ENCODE assay signal across 9 mouse cellular contexts in the genomic region with DNA sequence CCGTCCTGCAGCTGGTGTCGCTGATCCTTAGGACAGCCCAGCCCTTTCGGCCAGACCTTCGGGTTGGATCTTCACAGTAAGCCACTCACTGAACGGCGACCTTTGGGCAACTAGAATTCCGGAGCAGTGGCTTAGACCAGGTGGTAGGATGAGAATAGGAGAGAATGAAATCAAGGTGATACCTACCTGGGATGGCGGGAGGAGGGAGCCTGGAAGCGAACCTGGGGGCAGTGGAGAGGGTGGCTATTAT. TPM values are rescaled to one million over a fixed set of nuclear protein-coding genes. Genes with fewer than 3 reads are reported as not detected.
DNase-seq lines count a peak whose midpoint lies in the region; ATAC-seq and TF ChIP-seq lines count a peak whose summit lies in the region.
"Had no signal": no experiment of that assay in that cellular context is flagged by ENCODE, and none has a peak within 500 bp of the region (broad histone marks: within the 10 kb centered on the region; RNA-seq: fewer than 3 reads in every experiment).

No protein-coding gene starts in this region.

- H3K27me3 ChIP-seq in heart, embryonic 13.5 days (replicated peaks): peaks cover 22% of the 10 kb centered on the region
- peaks cover 26% of the 10 kb centered on the region for H3K27me3 ChIP-seq in hindbrain, embryonic 15.5 days
- peaks cover 23% of the 10 kb centered on the region for H3K27me3 ChIP-seq in midbrain, embryonic 11.5 days (ENCODE audit: control insufficient read depth, insufficient read depth, low read length)

- H3K27ac ChIP-seq in heart, embryonic 13.5 days (replicated peaks): no peak overlapping the region
- no peak overlapping the region for H3K27ac ChIP-seq in bone marrow macrophage, adult 2 months (ENCODE audit: insufficient read depth, low read depth, low read length)
- H3K27ac ChIP-seq in hindbrain, embryonic 15.5 days (replicated peaks): no peak overlapping the region
- no peak overlapping the region for H3K27ac ChIP-seq in midbrain, embryonic 11.5 days (ENCODE audit: low read depth, low read length)

- ATAC-seq in heart, embryonic 13.5 days (ENCODE audit: extremely low read depth, insufficient number of reproducible peaks, low FRiP score, low TSS enrichment): no peak; the same call in 1 of the 2 replicates
- ATAC-seq in hindbrain, embryonic 15.5 days (ENCODE audit: low FRiP score, low read depth): no peak
- no peak for ATAC-seq in midbrain, embryonic 11.5 days (ENCODE audit: low FRiP score)

- peak overlapping the region; percentile 82 for H3K9ac ChIP-seq in heart, embryonic 13.5 days
- H3K9ac ChIP-seq in hindbrain, embryonic 15.5 days: no peak overlapping the region
- peak overlapping the region; percentile 65 for H3K9ac ChIP-seq in midbrain, embryonic 11.5 days (ENCODE audit: low read length)

- no peak for TF ChIP-seq POLR2A in bone marrow macrophage, adult 2 months (IDR thresholded peaks at IDR 0.05; ENCODE audit: borderline replicate concordance, low read depth, low read length)

- intact Hi-C loops in heart, postnatal 25 days (cut with DNase I): no loop called here

- H3K4me1 ChIP-seq in heart, embryonic 13.5 days: peaks cover 15% of the 10 kb centered on the region
- H3K4me1 ChIP-seq in bone marrow macrophage, adult 2 months (ENCODE audit: control insufficient read depth, insufficient read depth, low read length): no peaks in the 10 kb centered on the region
- H3K4me1 ChIP-seq in hindbrain, embryonic 15.5 days (replicated peaks): peaks cover 15% of the 10 kb centered on the region
- H3K4me1 ChIP-seq in midbrain, embryonic 11.5 days (ENCODE audit: control insufficient read depth, insufficient read depth, low read length): peaks cover 9% of the 10 kb centered on the region

- peak overlapping the region; percentile 84 for H3K4me3 ChIP-seq in heart, embryonic 13.5 days
- peak overlapping the region; percentile 66 for H3K4me3 ChIP-seq in bone marrow macrophage, adult 2 months (ENCODE audit: insufficient read depth, low read length)
- H3K4me3 ChIP-seq in hindbrain, embryonic 15.5 days: peak overlapping the region; percentile 60
- H3K4me3 ChIP-seq in midbrain, embryonic 11.5 days (ENCODE audit: low read depth, low read length): peak overlapping the region; percentile 57

- TF ChIP-seq CTCF in bone marrow macrophage, adult 2 months (IDR thresholded peaks at IDR 0.05; ENCODE audit: low read depth, low read length): no peak

- no peak for DNase-seq in heart, postnatal 25 days (ENCODE audit: low spot score)
- DNase-seq in midbrain, embryonic 11.5 days (ENCODE audit: low spot score, missing footprints): no peak
- DNase-seq in cerebellum, adult 8-10 months: no peak
- no peak for DNase-seq in spleen, postnatal 14 days (ENCODE audit: low spot score in 2 of 2)
- DNase-seq in cerebellum, postnatal 4 days (ENCODE audit: low spot score in 2 of 2): no peak

- no peaks in the 10 kb centered on the region for H3K36me3 ChIP-seq in heart, embryonic 13.5 days
- H3K36me3 ChIP-seq in hindbrain, embryonic 15.5 days: no peaks in the 10 kb centered on the region
- no peaks in the 10 kb centered on the region for H3K36me3 ChIP-seq in midbrain, embryonic 11.5 days (ENCODE audit: control insufficient read depth, insufficient read depth, low read length)

- under 1% methylated on average over 9 of the region's 9 CpGs for WGBS in heart, embryonic 13.5 days
- WGBS in hindbrain, embryonic 15.5 days: 2% methylated on average over 9 of the region's 9 CpGs
- 3% methylated on average over 9 of the region's 9 CpGs for WGBS in midbrain, embryonic 11.5 days

- H3K9me3 ChIP-seq in heart, embryonic 13.5 days: no peaks in the 10 kb centered on the region
- H3K9me3 ChIP-seq in hindbrain, embryonic 15.5 days: no peaks in the 10 kb centered on the region
- no peaks in the 10 kb centered on the region for H3K9me3 ChIP-seq in midbrain, embryonic 11.5 days (ENCODE audit: control insufficient read depth, low read length)

- peak overlapping the region; percentile 99 for H3K4me2 ChIP-seq in heart, embryonic 13.5 days
- peak overlapping the region; percentile 96 for H3K4me2 ChIP-seq in hindbrain, embryonic 15.5 days
- peak overlapping the region; percentile 93 for H3K4me2 ChIP-seq in midbrain, embryonic 11.5 days

RNA-seq across cellular contexts. Expression of gene Ism2, which starts 0.9 kb away (rescaled TPM):
- polyA plus RNA-seq in heart, embryonic 13.5 days (2015; fragmentation: Nextera tagmentation; extraction: Ambion mirVana): 0.75 and 0.90 TPM in 2 replicates
- total RNA-seq in heart, postnatal 25 days (2021): not detected
- polyA plus RNA-seq in bone marrow macrophage, adult 2 months (2012; ENCODE audit: insufficient read depth, insufficient read length, missing spikeins): not detected in 2 replicates
- polyA plus RNA-seq in hindbrain, embryonic 15.5 days (2015; fragmentation: Nextera tagmentation; extraction: Ambion mirVana): 1.7 and 1.9 TPM in 2 replicates
- 0.52 and 0.53 TPM in 2 replicates for polyA plus RNA-seq in midbrain, embryonic 11.5 days (2014; fragmentation: Nextera tagmentation; extraction: Ambion mirVana)
- total RNA-seq: MEL had no signal

RNA-seq across cellular contexts. Expression of gene Ahsa1, which starts 34.1 kb away (rescaled TPM):
- 174 and 206 TPM in 2 replicates for polyA plus RNA-seq in heart, embryonic 13.5 days (2015; fragmentation: Nextera tagmentation; extraction: Ambion mirVana)
- 100 to 1,000 TPM; 126 to 158 TPM for total RNA-seq in heart, postnatal 25 days (2021)
- 117 and 124 TPM in 2 replicates for polyA plus RNA-seq in bone marrow macrophage, adult 2 months (2012; ENCODE audit: insufficient read depth, insufficient read length, missing spikeins)
- 208 and 221 TPM in 2 replicates for polyA plus RNA-seq in hindbrain, embryonic 15.5 days (2015; fragmentation: Nextera tagmentation; extraction: Ambion mirVana)
- polyA plus RNA-seq in midbrain, embryonic 11.5 days (2014; fragmentation: Nextera tagmentation; extraction: Ambion mirVana): 215 and 230 TPM in 2 replicates

RNA-seq across cellular contexts. Expression of gene Vipas39, which starts 34.3 kb away (rescaled TPM):
- polyA plus RNA-seq in heart, embryonic 13.5 days (2015; fragmentation: Nextera tagmentation; extraction: Ambion mirVana): 32.4 and 34.4 TPM in 2 replicates
- 10 to 100 TPM; 21.7 to 23.1 TPM for total RNA-seq in heart, postnatal 25 days (2021)
- polyA plus RNA-seq in bone marrow macrophage, adult 2 months (2012; ENCODE audit: insufficient read depth, insufficient read length, missing spikeins): 87.0 and 97.7 TPM in 2 replicates
- polyA plus RNA-seq in hindbrain, embryonic 15.5 days (2015; fragmentation: Nextera tagmentation; extraction: Ambion mirVana): 52.2 and 55.2 TPM in 2 replicates
- 59.6 and 64.5 TPM in 2 replicates for polyA plus RNA-seq in midbrain, embryonic 11.5 days (2014; fragmentation: Nextera tagmentation; extraction: Ambion mirVana)
